Mouse (Mus musculus): Measurements from ENCODE around the gene Mast1.

DNA sequence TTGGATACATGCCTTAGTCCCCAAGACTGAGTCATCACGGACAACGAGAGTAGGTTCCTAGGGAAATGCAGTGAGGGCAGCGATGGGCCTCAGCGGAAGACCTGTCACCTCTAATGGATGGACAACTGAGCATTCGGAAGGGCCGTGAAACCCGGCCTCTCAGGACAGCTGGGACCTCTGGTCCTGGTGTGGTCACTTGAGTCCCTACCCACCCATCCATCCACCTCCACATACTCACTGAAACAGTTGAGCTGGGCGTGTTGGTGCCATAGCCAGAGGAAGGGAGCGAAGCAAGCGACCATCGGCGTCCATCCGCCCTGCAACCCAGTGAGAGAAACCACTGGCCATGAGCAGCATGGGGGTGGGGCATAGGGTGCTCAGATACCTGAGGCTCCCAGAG is 6.6 kb downstream of the Mast1 start:
- TF ChIP-seq CTCF (conservative IDR thresholded peaks at IDR 0.05; ENCODE audit: insufficient read depth, insufficient read length, low read depth, low read length) = no peak
- no peak for TF ChIP-seq POLR2A (IDR thresholded peaks at IDR 0.05; ENCODE audit: low read depth, low read length)

Measured in kidney, adult 2 months (tissue).